Mouse (Mus musculus) frontal cortex, adult (tissue): ENCODE results near the gene Snx29.

Source experiments
- ATAC-seq: cut with Nextera tagmentation; 2 replicates; pipeline ENCODE4 v1.9.2; 2017; ENCODE audit warnings: mild to moderate bottlenecking, moderate library complexity, mixed read lengths; ENCODE audit not compliant: low TSS enrichment

Snx29 gene

GRCm38 (mm10) chr16:11729815-11730214 lies 407.1 kb downstream of the Snx29 start:
- ATAC-seq, result no peak

DNA sequence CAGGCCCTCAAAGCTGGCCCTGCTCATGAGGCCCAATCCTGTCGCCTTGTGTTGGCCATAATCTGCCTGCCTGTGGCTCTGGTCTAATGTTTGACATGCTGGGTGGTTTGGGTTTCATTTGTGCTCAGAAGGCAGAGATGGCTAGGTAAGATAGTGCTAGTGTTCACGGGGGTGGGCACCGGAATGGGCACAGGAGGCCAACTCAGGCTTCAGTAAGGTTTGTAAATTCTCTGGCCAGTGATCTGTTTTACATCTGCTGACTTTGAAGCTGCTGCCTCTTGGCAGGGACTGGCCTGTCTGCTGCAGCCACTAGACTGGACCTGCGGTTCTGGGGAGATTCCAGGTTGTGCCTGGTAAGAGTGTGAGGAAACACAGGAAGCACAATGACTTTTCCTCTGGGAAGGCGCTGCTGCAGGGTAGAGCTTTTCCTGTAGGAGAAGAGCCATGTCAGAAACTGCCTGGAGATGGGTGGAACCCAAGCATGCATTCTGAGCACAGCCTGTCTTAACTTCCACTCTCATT lies 408.4 kb downstream of the Snx29 start:
- ATAC-seq, result no peak

- ATAC-seq, result no peak
Measured at GRCm38 (mm10) chr16:11738341-11738740, 415.6 kb downstream of the Snx29 start.

DNA sequence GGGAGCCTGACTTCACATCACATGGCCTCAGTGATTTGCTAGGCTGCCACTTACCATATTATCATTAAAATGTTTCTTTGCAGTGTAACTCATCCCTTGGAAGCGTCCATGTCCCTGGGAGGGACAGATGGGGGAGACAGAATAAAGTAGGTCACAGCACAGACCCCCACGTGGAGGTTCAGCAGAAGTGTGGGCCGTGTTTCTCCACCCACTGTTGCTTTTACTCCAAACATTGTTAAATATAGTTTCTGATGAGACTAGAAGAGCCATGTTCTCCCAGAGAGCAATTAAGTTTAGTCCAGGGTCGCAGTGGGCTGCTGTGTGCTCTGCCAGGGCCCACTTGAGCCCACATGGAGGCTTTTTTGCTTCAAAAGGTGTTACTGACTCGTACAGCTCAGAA lies 419.2 kb downstream of the Snx29 start:
- peak; percentile 53 for ATAC-seq

DNA sequence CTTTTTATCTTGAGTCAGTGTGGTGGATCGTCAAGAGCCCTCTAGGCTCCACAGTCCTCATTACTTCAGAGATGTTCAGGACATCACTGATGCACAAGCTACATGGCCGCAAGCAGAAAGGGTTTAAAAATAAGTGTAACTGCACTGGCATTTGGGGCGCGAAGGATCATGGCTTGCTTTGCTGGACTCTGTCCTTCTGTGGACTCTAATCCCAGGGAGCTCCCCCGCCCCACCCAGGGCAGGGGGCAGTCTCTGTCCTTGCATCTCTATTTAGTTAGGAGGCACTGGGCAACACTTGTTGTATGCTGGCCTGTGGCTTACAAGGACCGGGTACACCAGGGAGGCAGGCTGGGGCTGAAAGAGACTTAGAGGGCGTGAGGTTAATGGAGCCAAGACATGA lies 419.6 kb downstream of the Snx29 start:
- peak; percentile 44 for ATAC-seq

- 0 out of 2 replicates have a peak, but pooled peaks have one; percentile 20 for ATAC-seq
Measured at GRCm38 (mm10) chr16:11743013-11743412, 420.3 kb downstream of the Snx29 start.

- ATAC-seq, result no peak
Measured at GRCm38 (mm10) chr16:11743724-11744123, 421.0 kb downstream of the Snx29 start.

- no peak for ATAC-seq
Measured at GRCm38 (mm10) chr16:11746036-11746435, 423.3 kb downstream of the Snx29 start.

GRCm38 (mm10) chr16:11747867-11748266 lies 425.2 kb downstream of the Snx29 start:
- ATAC-seq, result no peak

- no peak for ATAC-seq
Measured at GRCm38 (mm10) chr16:11749111-11749510, 426.4 kb downstream of the Snx29 start.

DNA sequence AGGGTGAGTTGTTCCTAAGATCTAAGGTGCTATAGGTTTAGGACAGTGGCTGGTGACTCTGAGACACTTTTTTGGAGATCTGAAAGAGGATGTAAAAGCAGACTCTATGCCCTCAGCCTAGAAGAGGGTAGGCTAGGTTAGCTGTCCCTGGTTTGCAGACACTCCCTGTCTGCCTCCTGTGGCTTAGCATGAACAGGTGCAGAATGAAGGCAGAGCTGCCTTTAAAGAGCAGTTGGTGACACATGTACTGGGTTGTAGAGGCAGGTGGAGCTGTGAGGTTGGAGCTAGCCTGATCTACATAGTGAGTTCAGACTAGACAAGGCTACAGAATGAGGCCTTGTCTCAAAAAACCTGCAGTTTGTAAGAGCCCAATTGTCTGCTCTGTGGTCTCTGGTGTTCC lies 427.9 kb downstream of the Snx29 start:
- ATAC-seq, result no peak

DNA sequence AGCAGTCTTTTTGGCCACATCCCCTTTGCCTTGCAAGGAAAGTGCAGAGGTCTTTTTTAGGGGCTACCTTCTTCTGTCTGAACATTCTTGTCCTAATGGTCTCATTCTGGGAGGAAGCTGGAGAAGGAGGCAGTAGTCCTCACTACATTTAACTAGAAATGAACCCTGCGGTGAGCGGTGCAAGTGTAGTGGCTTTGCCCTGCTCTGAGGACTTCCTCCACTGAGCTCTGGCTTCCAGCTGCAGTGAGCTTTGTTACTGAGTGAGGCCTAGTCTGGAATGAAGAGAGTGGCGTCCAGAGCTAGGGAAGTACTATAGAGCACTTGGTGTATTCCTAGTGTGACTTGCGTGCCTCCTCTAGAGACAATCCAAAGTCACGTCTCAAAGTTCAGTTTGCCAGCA lies 429.8 kb downstream of the Snx29 start:
- no peak for ATAC-seq

GRCm38 (mm10) chr16:11753466-11753865 lies 430.8 kb downstream of the Snx29 start:
- no peak for ATAC-seq

GRCm38 (mm10) chr16:11754136-11754535 lies 431.4 kb downstream of the Snx29 start:
- no peak for ATAC-seq

DNA sequence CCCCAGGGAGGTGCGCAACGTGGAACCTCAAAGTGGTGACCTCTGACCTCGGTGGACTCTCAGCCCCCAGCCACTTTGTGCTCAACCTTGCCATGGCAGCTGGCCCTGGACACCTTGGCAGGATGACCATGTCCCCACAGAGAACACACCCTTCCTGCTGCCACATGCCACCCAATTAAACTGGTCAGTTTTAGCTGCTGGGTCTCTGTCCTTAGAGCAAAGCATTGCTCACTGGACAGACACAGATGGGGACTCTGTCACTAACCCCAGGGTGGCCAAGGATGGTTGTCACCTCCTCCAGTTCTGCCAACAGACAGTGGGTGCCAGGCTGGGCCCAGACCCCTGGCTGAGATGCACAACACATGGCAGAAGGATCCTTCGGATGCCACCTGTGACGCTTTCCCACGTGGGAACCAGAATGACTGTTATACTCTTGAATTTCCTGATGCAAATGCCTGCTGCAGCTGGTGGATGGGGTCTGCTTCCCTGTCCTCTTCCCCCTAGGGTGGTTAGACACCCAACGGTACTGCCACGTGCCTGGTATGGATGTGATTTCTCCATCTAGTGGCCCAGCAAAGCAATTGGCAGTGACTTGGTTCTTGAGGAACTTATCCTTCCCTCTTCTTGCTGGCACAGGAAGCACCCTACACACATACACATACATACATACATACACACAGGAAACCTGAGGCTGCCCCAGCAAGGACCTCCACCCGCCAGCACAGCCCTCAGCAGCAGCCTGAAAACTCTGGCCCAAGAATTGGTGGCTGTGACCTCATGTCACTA lies 432.8 kb downstream of the Snx29 start:
- ATAC-seq, result peak; percentile 57; the same call in 1 of the 2 replicates

GRCm38 (mm10) chr16:11756598-11757245 lies 434.0 kb downstream of the Snx29 start:
- no peak for ATAC-seq

DNA sequence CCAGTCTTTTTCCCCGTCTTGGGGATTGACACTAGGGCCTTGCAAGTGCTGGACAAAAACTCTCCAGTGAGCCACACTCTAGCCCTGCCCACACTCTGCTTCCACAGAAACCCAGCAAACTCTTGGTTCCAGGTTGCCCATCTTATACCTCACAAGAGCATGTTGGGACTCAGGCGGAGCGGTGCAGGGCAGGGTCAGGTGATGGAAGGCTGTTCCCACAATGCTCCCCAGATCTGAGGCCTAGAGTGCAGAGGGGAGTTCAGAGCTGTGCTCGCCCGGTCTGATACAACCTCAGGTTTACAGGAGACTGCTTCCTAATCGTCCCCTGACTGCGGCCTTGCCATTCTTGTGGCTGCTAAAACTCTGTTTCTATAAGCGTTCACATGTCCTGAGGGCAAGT lies 434.8 kb downstream of the Snx29 start:
- no peak for ATAC-seq

DNA sequence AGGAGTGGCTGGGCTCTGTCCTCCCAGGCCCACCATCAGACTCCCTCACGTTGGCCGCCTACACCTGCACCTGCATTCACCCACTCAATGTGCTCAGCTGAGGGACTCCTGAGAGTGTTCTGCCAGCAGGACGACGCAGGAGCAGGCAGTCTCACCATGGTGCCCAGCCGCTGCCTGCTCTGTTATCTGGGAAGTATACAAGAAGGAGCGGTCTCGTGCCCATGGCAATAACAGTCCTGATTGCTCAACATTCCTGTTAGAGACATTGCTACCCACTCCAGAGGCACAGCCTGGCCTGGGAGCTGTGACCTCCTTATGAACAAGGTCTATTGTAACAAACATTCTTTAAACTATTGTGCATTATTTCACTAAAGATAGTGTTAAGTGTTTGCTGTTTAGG lies 435.2 kb downstream of the Snx29 start:
- ATAC-seq, result no peak

DNA sequence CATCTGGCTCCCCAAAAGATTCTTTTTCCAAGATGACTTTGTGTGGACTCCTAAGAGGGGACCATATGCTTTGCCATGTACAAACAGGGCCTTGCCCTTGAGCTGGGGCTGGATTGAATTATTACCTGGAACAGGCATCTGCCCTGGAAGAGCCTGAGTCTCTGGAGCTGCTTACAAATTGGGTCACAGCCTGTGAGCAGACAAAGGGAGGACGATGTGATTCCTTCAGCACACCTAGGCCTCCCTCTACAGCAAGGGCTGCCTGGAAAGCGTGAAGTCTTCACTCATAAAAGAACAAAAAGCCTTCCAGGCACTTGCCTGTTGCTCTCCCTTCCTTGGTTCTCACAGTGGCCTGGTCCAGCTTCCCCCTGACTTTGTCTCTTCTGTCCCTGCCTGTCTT lies 449.6 kb downstream of the Snx29 start:
- ATAC-seq, result no peak

DNA sequence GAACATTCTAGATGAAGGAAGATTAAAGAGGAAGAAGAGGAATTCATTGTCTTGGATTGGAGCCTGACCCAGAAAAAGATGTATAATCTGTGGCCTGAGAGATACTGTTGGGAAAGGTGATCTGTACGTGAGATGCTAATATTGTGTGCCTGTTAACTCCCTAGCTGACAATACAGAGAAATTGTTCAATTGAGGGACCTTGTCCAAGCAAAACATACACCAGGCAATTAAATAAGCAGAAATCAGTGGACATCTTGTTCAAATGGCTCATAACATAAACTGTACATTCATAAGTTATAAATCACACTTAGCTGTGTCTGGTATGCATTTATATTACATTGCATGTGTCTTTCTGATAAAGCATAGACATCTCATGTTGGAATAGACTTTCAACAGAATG lies 451.6 kb downstream of the Snx29 start:
- no peak for ATAC-seq

GRCm38 (mm10) chr16:11776528-11776927 lies 453.8 kb downstream of the Snx29 start:
- no peak for ATAC-seq

- no peak for ATAC-seq
Measured at GRCm38 (mm10) chr16:11778191-11778590, 455.5 kb downstream of the Snx29 start.
